Mouse (Mus musculus) splenic B cell, adult 2 months (primary cell): ENCODE data around the gene Cfap126.
"Not testable (repeated sequence)": the region's sequence is repeated elsewhere in the genome, so short reads cannot be mapped to it uniquely, and the experiment has no call there.

ENCODE experiments used
- DNase-seq: peaks from one replicate; pipeline ENCODE4 v3.0.0-alpha.2; 2011; ENCODE audit warnings: low read depth, low spot score
- H3K27me3 ChIP-seq: 2 replicates; pipeline ENCODE4 v1.6.1; 2012; ENCODE audit warnings: mild to moderate bottlenecking, low read length, moderate library complexity, mixed read lengths; ENCODE audit not compliant: control insufficient read depth, poor library complexity, insufficient read depth, severe bottlenecking
- H3K36me3 ChIP-seq: 2 replicates; pipeline ENCODE4 v1.6.1; 2012; ENCODE audit warnings: mild to moderate bottlenecking, low read length, moderate library complexity, mixed read lengths; ENCODE audit not compliant: control insufficient read depth, poor library complexity, insufficient read depth, severe bottlenecking

Cfap126 gene

GRCm38 (mm10) chr1:171113873-171114299 is at the start of gene Cfap126:
Gene Cfap126, plus strand, starts transcription at chr1:171113918.
- peak; percentile 57 for DNase-seq
- no peaks in the 10 kb centered on the region for H3K36me3 ChIP-seq
- H3K27me3 ChIP-seq, result no peaks in the 10 kb centered on the region

- not testable (repeated sequence) for H3K27me3 ChIP-seq, H3K36me3 ChIP-seq
- DNase-seq, result peak; percentile 60
Observed at GRCm38 (mm10) chr1:171064491-171065242, 49.1 kb upstream of the Cfap126 start, which contains the start of gene Fcgr3. Gene Fcgr3, minus strand, starts transcription at chr1:171064935.

GRCm38 (mm10) chr1:171065243-171065587 is 48.5 kb upstream of the Cfap126 start:
- not testable (repeated sequence) for DNase-seq, H3K27me3 ChIP-seq, H3K36me3 ChIP-seq

- DNase-seq, H3K36me3 ChIP-seq, H3K27me3 ChIP-seq: not testable (repeated sequence)
Observed at GRCm38 (mm10) chr1:171065768-171066167, 48.0 kb upstream of the Cfap126 start.

GRCm38 (mm10) chr1:171066583-171066982 is 47.1 kb upstream of the Cfap126 start:
- H3K27me3 ChIP-seq, H3K36me3 ChIP-seq, DNase-seq: not testable (repeated sequence)

GRCm38 (mm10) chr1:171067928-171068327 is 45.8 kb upstream of the Cfap126 start:
- not testable (repeated sequence) for H3K27me3 ChIP-seq, DNase-seq, H3K36me3 ChIP-seq

GRCm38 (mm10) chr1:171069508-171069907 is 44.2 kb upstream of the Cfap126 start:
- peak; percentile 50 for DNase-seq
- not testable (repeated sequence) for H3K27me3 ChIP-seq, H3K36me3 ChIP-seq

- DNase-seq, H3K36me3 ChIP-seq, H3K27me3 ChIP-seq: not testable (repeated sequence)
Observed at GRCm38 (mm10) chr1:171070879-171071278, 42.8 kb upstream of the Cfap126 start.

- H3K36me3 ChIP-seq, H3K27me3 ChIP-seq, DNase-seq: not testable (repeated sequence)
Observed at GRCm38 (mm10) chr1:171071726-171072125, 42.0 kb upstream of the Cfap126 start.

- H3K27me3 ChIP-seq, H3K36me3 ChIP-seq, DNase-seq: not testable (repeated sequence)
Observed at GRCm38 (mm10) chr1:171072217-171072616, 41.5 kb upstream of the Cfap126 start.

- H3K27me3 ChIP-seq, H3K36me3 ChIP-seq: not testable (repeated sequence)
- DNase-seq, result peak; percentile 29
Observed at GRCm38 (mm10) chr1:171074283-171074682, 39.4 kb upstream of the Cfap126 start.

GRCm38 (mm10) chr1:171076176-171076575 is 37.5 kb upstream of the Cfap126 start:
- H3K36me3 ChIP-seq, DNase-seq, H3K27me3 ChIP-seq: not testable (repeated sequence)

- not testable (repeated sequence) for DNase-seq, H3K27me3 ChIP-seq
Observed at GRCm38 (mm10) chr1:171077192-171077591, 36.5 kb upstream of the Cfap126 start.

GRCm38 (mm10) chr1:171077955-171078354 is 35.8 kb upstream of the Cfap126 start:
- not testable (repeated sequence) for DNase-seq, H3K27me3 ChIP-seq, H3K36me3 ChIP-seq

More at GRCm38 (mm10) chr1:171077192-171077591, 36.5 kb upstream of the Cfap126 start:
- not testable (repeated sequence) for H3K36me3 ChIP-seq

GRCm38 (mm10) chr1:171078419-171078818 is 35.3 kb upstream of the Cfap126 start:
- not testable (repeated sequence) for H3K27me3 ChIP-seq, H3K36me3 ChIP-seq
- peak; percentile 12 for DNase-seq

- not testable (repeated sequence) for H3K36me3 ChIP-seq, H3K27me3 ChIP-seq, DNase-seq
Observed at GRCm38 (mm10) chr1:171079345-171079744, 34.4 kb upstream of the Cfap126 start.
